Mouse (Mus musculus) ES-Bruce4 (cell line): Measurements from ENCODE around the gene Pcyt1b.

Experiments used
- CTCF ChIP-seq: IDR thresholded peaks from one replicate; pipeline ENCODE4 v1.8.1; 2011; ENCODE audit warnings: low read depth, low read length
- EP300 ChIP-seq: IDR thresholded peaks from 2 replicates; pipeline ENCODE4 v1.6.1; 2011; ENCODE audit warnings: low read depth, low read length; ENCODE audit not compliant: insufficient read depth
- POLR2A ChIP-seq: IDR thresholded peaks from one replicate; pipeline ENCODE4 v1.8.1; 2011; ENCODE audit warnings: low read length; ENCODE audit not compliant: insufficient read depth

DNA sequence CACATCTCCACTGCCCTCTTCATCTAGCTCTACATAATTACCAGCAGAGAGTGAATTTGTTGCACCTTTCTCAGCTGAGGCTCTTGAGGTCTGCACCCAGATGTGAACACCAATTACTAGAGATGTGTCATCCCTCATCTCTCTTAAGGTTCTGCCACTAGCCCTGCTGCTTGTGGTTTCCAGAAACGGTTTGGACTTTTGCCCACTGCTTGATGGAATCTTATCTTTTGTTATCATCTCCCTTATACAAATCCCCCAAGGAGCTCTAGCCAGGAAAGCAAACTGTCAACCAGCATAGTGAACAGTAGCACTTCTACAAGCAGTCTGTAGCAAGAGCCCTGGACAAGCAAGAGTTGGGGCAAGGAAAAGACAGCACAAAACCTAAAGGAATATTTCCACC lies 57.9 kb downstream of the Pcyt1b start:
- TF ChIP-seq CTCF (no peak), POLR2A (no peak), EP300 (no peak)
